Mouse (Mus musculus): ENCODE measurements around the gene Wbp2nl.

The Wbp2nl gene

DNA sequence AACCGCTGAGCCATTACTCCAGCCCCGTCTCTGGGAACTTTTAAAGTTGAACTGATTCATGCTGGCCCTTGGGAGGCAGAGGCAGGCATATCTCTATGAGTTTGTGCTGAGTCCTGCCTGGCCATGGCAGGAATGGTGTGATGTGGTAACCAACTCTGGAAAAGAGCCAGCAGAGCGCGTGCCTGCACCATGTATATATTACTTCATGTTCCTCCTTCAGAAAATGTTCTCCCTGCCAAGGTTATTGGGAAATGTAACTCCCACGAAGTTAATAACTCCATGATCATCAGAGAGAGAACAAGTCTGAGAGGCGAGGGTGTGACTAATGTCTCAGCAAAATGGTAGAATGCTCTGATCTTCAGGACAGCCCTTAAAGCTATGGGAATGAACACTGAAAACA, 19.1 kb downstream of the Wbp2nl start:
- no peak for DNase-seq (ENCODE audit: low read depth in 2 of 2, low spot score in 2 of 2)

DNA sequence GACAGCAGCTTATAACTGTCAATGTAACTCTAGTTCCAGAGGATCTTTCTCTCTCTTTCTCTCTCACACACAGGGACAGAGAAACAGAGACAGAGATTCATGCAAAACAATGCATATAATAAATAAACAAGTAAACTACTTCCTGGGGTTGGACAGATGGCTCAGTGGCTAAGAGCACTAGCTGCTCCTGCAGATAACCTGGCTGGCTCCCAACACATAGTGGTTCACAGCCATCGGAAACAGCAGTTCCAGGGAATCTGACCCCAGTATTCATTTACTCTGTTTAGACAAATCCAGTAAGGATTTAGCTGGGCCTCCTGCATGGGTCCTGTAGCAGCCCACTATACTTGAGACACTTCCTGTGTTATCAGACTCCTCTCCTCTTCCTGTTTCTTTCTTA, 20.9 kb downstream of the Wbp2nl start:
- no peak for DNase-seq (ENCODE audit: low read depth in 2 of 2, low spot score in 2 of 2)

DNA sequence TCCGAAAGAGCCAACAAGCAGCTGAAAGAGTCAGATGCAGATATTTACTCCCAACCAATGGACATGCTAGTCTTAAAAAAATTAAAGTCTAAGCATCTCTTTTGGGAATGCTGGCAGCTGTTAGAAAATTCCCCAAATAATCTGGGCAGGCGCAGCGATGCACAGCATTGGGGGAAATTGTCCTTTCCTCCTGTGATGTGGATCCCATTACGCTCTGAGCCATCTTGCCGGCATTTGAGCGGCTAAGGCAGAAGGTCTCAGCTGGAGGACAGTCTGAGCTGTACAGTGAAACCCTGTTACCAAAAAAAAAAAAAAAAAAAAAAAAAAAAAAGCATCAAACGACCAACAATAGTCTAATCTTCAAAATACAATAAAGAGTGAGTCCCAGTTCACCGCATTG, 23.4 kb downstream of the Wbp2nl start:
- DNase-seq (ENCODE audit: low read depth in 2 of 2, low spot score in 2 of 2), result no peak

DNA sequence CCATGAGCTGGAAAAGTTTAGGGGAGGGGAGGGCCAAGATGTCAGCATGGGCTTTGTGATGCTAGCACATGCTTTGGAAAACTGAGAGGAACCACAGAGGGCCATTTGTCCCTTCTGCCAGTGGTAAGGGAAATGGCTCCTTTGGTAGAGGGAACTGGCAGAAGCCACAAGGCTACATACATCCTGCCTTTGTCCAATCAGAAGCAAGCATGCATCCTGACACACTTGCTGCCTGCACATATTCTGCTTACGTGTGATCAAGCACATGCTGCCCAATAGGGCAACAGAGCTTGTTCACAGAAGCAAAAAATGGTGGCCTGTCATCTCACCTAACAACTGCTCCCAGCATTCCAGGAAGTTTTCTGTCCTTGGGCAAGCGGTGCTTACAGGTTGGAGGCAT, 26.6 kb downstream of the Wbp2nl start:
- DNase-seq (ENCODE audit: low read depth in 2 of 2, low spot score in 2 of 2), result no peak

DNA sequence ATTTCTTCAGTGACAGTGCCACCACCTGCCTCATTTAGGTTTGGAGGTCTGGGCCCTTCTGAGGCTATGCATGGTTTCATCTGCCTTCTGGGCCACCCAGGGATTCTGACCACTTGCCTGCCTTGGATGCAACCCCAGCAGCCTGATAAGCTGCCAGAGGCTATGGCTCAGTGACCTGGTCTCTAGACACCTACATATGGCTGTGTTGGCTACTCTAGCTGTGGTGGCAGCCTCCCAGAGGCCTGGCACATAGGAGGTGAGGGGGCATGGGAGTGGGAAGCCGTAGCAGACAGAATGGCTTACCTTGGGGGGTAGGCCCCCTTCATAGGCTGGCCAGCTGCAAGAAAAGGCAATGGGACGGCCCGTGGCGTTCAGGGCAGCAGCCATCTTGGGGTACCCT, 36.4 kb downstream of the Wbp2nl start:
- no peak for DNase-seq (ENCODE audit: low read depth in 2 of 2, low spot score in 2 of 2)

DNA sequence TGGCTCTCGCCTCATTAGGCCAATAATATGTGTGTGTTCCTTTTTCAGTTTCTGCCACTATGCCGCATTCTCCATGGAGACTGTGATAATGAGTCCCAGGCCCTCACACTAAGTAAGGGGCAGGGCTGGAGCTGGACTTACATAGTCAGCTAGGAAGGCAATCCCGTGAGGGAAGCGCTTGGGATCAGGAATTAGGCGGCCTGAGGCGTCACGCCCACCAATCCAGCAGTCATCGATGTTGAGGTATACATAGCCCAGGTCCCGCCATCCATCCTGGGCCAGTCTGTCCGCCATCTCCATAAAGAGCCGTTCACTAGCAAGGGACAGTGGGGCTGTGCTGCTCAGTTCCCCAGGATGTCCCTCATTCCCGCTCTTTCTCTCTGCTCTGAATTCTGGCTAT, 37.9 kb downstream of the Wbp2nl start:
- no peak for DNase-seq (ENCODE audit: low read depth in 2 of 2, low spot score in 2 of 2)

DNA sequence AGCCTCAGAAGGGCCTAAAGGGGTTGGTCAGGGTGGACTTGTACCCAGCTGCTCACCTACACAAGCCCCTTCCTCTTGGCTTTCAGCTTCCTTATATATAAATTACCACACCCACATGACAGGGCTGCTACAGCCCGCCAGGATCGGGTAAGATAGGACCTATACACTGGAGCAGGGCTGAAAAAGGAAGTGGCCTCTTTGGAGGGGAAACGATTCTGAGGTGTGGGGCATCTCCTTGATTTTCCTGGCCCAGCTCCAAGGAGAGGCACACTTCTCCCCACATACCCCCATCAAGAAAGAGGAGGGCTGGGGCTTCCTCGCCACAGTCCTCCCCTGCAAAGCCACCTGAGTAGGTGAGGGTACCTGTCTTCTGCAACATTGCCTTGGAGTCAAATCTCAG, 39.1 kb downstream of the Wbp2nl start:
- no peak for DNase-seq (ENCODE audit: low read depth in 2 of 2, low spot score in 2 of 2)

DNA sequence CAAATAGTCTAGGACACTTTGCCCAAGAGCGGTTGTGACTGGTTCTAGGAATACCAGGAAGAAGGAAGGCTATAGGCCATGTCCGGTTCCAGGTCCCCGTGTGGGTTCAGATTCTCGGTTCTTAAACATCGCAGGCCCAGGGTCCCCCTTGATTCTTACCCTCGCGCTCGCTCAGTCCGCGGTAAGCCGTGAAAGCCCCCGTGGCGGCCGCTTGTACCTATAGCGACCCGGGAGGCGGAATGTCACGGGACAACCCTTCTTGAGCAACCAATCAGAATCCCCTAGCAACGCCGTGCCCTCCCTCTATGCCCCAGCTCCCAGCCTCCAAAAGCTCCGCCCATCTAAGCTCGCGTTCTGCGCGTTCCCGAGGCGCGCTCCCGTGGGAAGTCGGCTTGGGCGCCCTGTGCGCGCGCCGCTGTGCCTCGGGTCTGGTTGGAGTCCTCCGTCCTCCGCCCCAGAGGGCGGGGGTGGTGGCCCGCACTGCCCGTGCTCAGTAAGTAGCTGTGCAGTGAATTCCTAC, 39.9 kb downstream of the Wbp2nl start, which contains the start of the genes Naga, Pheta2 and Smdt1:
Gene Naga, minus strand, starts transcription at position 333 of the 520 bp plus-strand sequence.
Gene Pheta2, plus strand, starts transcription at position 350 of the 520 bp plus-strand sequence.
Gene Smdt1, plus strand, starts transcription at position 367 of the 520 bp plus-strand sequence.
- peak; percentile 75 to 87 for DNase-seq (ENCODE audit: low read depth in 2 of 2, low spot score in 2 of 2)

DNA sequence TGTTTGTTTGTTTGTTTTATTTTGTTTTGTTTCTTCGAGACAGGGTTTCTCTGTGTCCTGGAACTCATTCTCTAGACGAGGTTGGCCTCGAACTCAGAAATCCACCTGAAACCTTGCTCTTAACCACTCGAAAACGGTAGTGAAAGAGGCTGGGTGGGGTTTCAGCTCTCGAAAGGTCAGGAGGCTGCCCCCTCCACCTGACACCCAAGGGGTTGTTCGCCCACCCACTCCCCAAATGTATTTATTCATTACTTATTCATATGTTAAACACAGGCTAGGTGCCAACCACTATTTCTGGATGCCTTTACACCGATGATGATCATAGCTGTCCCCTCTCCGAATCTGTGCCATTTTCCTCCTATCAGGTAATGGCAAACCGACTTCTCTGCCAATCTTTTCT, 40.4 kb downstream of the Wbp2nl start:
- no peak for DNase-seq (ENCODE audit: low read depth in 2 of 2, low spot score in 2 of 2)

DNA sequence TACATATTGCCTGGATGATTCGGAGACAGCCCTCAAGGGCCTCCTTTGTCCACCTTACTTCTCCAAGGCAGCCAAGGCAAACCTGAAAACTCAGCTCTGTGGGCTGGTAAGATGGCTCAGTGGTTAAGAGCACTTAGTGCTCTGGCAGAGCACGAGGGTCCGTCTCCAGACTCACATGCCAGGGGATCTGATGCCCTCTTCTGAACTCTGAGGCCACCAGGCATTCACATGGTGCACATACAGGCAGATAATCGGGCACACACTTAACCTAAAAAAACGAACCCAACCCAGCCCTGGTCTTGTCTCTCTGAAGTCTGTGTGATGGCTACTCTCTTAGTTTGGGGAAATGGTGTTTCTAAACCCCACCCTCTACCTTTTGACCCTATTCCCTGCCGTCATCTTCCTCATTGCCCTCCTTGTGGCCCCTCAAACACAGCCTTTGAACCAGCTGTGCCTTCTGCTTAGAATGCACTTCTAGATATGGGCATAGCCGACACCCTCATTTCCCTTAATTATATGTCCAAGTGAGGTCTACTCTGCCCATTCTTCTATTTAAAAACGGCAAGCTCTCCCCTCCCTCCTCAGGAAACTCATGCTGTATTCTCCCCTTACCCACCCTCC, 41.0 kb downstream of the Wbp2nl start:
- no peak for DNase-seq (ENCODE audit: low read depth in 2 of 2, low spot score in 2 of 2)

DNA sequence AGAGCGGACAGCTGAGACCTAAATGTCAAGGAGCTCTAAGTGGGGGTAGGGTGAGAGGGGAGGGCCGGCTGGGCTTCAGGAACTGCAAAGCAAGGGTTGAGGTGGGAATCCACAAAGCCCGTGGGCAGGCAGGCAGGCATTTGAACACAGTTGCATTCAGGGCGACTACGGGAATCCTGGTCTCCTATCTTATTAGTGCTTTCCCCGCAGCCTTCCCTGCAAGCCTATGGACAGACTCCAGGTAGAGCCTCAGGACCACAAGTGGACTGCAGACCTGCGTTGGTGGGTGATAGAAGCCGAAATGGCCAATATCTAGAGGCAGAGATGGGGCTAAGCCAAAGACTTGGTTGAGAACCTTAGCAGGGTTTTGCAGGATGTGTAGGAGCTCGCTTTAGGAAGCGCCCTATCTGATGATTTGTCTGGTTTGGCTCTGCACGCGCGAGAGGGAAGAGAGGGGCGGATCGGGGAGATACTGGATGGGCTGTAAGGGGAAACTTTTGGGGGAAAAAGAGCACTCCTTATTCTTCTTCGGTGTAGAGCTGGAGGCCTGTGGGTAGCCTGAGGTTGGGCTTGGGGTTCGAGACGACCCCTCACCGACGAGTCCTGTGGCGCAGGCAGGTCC, 41.8 kb downstream of the Wbp2nl start:
- DNase-seq (ENCODE audit: low read depth in 2 of 2, low spot score in 2 of 2), result no peak

DNA sequence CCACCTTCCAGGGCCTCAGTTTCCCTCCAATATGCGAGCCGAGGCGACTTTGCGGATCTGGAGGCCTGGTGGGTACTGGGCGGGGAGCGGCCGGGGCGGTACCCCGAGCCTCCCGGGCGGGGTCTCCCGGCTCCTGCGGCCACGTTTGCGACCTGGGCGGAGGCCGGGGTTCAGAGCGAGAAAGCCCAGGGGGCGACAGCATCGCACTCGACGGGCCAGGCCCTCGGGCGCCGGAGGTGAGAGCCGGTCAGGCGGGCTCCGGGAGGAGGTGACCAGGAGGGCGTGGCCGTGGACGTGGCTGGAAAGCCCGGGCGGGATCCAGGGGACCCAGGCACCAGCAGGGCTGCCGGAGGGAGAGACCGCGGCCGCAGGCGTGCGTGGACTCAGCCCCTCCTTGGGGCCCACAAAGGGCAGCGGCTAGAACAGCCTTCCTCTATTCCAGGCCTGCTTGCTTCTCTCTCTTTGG, 42.3 kb downstream of the Wbp2nl start:
- DNase-seq (ENCODE audit: low read depth in 2 of 2, low spot score in 2 of 2), result no peak

DNA sequence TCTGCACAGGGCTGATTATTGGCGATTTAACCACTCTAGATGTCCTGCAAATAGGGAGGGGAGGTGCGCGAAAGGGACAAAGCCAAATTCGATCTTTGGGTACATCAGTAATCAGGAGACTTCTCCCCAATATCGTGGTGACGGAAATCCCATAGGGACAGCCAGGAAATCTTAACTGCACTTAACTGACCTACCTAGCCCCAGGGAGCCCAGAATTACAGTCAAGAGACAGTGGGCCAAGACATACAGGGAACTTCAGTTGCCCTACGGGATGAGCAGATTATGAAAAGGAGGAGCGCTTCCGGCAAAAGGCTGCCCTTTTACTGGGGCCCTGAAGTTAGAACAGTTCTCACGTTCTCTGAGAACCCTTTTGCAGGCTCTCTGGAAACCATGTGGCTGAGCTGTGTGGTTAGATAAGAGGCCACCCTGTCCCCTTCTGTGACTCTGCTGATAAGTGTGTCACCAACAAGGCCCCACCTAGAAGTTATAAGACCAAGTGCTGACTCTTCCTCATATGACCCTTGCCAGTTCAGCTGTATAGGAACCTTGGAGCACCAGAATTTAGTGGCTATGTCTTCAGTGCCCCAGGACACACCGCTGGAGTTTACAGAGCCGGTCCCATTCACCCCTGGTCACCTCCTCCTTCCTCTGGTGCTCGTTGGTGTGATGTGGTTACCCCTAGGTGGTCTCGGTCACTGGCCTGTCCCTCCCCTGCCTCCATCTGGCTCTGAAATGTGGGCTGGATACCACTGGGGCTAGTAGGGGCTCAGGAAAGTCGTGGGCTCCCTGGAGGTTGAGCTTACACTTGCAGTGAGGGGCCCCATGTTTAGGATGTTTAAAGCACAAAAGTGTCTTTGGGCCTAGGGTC, 43.2 kb downstream of the Wbp2nl start:
- no peak for DNase-seq (ENCODE audit: low read depth in 2 of 2, low spot score in 2 of 2)

DNA sequence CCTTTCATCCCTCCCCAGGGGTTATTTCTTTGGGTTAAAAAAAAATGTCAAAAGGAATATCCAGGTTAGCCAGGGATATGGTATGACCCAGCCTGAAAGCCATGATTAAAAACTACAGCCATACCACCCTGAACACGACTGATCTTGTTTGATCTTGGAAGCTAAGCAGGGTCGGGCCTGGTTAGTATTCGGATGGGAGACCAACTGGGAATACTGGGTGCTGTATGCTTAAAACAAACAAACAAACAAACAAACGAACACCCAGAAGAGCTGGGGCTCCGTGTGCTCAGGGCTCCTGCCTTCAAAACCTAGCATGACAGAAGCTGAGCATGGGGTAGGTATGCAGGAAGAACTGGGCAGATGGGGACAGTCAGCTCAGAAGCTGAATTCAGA, 43.8 kb downstream of the Wbp2nl start:
- DNase-seq (ENCODE audit: low read depth in 2 of 2, low spot score in 2 of 2), result no peak

DNA sequence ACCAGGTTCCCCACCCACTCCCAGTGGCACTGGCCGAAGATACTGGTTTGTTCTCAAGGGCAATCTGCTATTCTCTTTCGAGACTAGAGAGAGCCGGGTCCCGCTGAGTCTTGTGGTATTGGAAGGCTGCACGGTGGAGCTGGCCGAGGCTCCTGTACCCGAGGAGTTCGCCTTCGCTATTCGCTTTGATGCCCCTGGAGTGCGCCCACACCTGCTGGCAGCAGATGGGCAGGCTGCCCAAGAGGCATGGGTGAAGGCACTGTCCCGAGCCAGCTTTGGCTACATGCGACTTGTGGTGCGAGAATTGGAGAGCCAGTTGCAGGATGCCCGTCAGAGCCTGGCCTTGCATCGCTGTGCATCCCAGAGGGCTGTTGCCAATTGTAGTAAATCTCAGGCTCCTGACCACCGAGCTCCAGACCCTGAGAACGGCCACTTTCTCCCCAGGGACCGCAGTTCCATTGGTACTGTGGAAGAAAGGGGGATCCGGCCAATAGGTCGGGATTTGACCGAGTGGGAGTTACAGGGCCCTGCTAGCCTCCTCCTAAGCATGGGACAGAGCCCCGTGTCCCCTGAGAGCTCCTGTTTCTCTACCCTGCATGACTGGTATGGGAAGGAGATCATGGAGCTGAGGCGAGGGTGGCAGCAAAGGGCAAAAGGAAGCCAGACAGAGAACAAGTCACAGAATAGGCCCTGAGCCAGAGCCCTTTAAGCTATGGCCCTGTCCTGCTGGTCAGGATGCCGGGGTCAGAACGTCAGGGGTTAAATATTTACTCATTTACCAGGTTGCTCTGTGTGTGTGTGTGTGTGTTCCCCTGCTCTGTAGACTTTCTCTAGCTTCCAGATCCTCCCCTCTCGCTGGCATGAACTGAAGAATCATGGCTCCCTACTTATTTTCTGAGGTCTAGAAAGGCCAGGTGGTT, 44.9 kb downstream of the Wbp2nl start:
- no peak for DNase-seq (ENCODE audit: low read depth in 2 of 2, low spot score in 2 of 2)

DNA sequence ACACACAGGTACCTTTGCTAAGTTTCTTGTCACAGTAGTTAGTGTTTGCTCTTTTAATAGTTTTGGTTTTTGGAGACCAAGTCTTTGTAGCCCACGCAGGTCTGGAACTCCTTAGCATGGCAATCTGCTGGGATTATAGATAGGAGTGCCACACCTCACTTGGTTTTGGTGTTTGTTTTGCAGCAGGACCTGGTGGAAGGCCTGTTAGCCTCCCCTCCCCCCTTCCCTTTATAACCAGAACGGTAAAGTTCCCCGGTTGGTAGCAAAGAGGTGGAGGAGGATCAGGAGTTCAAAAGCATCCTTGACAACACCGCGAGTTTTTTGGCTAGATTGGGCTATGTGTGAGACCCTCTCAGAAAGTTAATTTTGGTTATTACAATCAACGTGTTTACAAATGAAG, 46.2 kb downstream of the Wbp2nl start:
- no peak for DNase-seq (ENCODE audit: low read depth in 2 of 2, low spot score in 2 of 2)

DNA sequence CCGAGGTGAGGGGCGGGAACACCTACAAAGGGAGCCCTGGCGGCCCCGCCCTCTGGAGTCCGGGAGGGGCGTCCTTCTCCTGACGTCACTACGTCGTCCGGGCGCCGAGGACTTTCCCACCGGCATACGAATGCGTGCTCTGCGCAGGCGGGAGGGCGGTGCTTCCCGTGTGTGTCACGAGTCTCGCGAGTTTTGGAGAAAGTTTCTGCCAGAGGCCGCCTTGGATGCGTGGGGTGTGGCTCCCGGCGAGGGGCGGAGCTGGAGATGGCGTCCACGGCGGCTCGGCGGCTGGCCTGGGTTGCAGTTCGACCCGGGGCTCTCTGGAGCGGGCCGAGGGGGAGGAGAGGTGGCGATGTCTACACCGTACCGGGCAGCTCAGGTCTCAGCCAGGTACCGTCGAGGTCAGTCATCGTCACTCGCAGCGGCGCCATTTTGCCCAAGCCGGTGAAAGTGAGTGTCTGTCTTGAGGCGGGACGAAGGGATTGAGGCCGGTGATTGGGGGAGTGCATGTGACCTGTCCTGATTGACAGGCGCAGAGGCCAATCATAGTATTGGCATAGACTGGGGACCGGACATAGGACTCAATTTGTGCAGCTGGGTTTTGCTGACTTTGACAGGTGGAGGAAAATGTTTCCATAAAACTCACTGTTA, 47.2 kb downstream of the Wbp2nl start:
- DNase-seq (ENCODE audit: low read depth in 2 of 2, low spot score in 2 of 2), result peak; percentile 96

DNA sequence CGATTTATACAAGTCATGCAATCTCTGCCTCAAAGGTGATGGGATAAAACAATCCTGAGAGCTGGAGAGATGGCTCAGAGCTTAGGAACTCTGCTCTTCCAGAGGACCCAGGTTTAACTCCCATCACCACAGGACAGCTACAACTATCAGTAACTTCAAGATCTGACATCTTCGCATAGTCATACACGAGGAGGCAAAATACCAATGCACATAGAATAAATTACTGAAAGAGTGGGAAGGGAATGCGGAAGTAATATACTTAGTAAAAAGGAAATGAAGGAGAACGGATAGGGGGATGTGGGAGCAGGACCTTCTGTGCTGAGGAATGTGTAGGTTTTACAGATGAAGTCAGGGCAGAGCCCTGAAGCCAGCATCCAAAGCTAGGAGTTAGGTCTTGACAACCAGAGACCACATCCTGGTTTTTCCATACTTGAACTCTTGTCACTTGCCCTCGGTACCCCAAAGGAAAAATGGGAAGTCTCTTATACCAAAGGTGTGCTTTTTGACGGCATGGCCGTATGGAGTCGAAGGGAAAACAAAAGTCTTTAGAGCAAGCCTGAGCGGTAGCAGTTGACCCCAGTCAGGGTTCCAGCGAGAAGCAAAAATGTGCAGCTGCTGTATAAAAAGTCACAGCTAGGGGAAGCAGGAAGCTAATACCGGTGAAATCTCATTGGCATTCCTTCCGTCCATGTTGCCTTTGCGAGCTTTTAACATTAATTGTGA, 48.0 kb downstream of the Wbp2nl start:
- no peak for DNase-seq (ENCODE audit: low read depth in 2 of 2, low spot score in 2 of 2)

DNA sequence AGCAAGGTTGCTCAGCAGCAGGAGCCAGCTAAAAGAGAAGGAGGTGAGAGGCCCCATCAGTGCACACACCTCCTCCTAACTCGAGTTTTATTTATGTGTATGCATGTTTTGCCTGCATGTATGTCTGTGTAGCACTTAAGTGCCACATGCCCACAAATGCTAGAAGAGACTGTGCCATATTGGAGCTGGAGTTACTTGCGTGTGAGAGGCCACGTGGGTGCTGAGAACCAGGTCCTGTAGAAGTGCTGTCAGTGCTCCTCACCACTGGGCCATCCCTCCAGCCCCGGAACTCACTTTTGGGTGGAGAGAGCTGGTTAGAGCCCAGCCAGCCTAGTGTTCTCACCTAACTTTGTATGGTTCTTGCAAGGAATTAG, 48.5 kb downstream of the Wbp2nl start:
- DNase-seq (ENCODE audit: low read depth in 2 of 2, low spot score in 2 of 2), result no peak

DNA sequence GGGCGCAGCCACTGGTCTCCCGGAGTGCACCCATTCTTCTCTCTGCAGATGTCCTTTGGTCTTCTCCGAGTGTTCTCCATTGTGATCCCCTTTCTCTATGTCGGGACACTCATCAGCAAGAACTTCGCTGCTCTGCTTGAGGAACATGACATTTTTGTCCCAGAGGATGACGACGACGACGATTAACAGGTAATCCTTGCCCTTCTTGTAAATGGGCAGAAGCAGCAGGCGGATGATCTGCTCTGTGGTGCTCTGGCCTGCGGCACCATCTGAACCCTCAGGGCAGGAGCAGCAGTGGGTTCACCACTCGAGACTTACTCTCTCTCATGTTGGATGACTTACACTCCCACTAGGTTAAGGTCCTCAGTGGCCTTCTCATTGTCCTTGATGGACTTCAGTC, 49.1 kb downstream of the Wbp2nl start:
- DNase-seq (ENCODE audit: low read depth in 2 of 2, low spot score in 2 of 2), result no peak
